Mouse (Mus musculus) heart, adult 8-10 months (tissue): ENCODE data around the gene Il22ra2. TPM values are rescaled to one million over a fixed set of nuclear protein-coding genes. Genes with fewer than 3 reads are reported as not detected.
A peak's percentile ranks its signal among the peaks of the same experiment; 100 is the strongest.

Source experiments
- DNase-seq: peaks from one replicate; pipeline ENCODE4 v3.0.0; 2022; ENCODE audit warnings: low spot score
- total RNA-seq, 4 experiments: library from RNA; stranded (reverse); gene quantifications; 2 replicates each; pipeline ENCODE4 v1.2.4; 2022

The Il22ra2 gene
- total RNA-seq, 4 experiments from 2014 or later = not detected

GRCm38 (mm10) chr10:19600093-19600420, 21.7 kb upstream of the Il22ra2 start:
- DNase-seq = peak; percentile 30

GRCm38 (mm10) chr10:19601502-19601901, 20.3 kb upstream of the Il22ra2 start:
- peak; percentile 38 for DNase-seq

- no peak for DNase-seq
These were observed 18.6 kb upstream of the Il22ra2 start for GRCm38 (mm10) chr10:19603231-19603630.

- DNase-seq = no peak
These were observed 12.7 kb upstream of the Il22ra2 start for GRCm38 (mm10) chr10:19609125-19609524.

- no peak for DNase-seq
These were observed 10.2 kb upstream of the Il22ra2 start for GRCm38 (mm10) chr10:19611616-19612015.

- DNase-seq = peak; percentile 38
These were observed 8.6 kb upstream of the Il22ra2 start for GRCm38 (mm10) chr10:19613111-19613753.

- no peak for DNase-seq
These were observed 2.1 kb upstream of the Il22ra2 start for GRCm38 (mm10) chr10:19619736-19620135.

- no peak for DNase-seq
These were observed 2.8 kb downstream of the Il22ra2 start for GRCm38 (mm10) chr10:19624617-19625016.

GRCm38 (mm10) chr10:19627342-19627741, 5.5 kb downstream of the Il22ra2 start:
- peak; percentile 28 for DNase-seq

GRCm38 (mm10) chr10:19627748-19628147, 6.0 kb downstream of the Il22ra2 start:
- DNase-seq = peak; percentile 59

GRCm38 (mm10) chr10:19631616-19632195, 9.9 kb downstream of the Il22ra2 start:
- no peak for DNase-seq

GRCm38 (mm10) chr10:19638851-19639250, 17.1 kb downstream of the Il22ra2 start:
- no peak for DNase-seq

GRCm38 (mm10) chr10:19639630-19640029, 17.8 kb downstream of the Il22ra2 start:
- DNase-seq = no peak

GRCm38 (mm10) chr10:19645119-19645518, 23.3 kb downstream of the Il22ra2 start:
- no peak for DNase-seq

- DNase-seq = no peak
These were observed 35.6 kb downstream of the Il22ra2 start for GRCm38 (mm10) chr10:19657426-19657825.

GRCm38 (mm10) chr10:19659953-19660352, 38.2 kb downstream of the Il22ra2 start:
- DNase-seq = no peak

GRCm38 (mm10) chr10:19668973-19669372, 47.2 kb downstream of the Il22ra2 start:
- no peak for DNase-seq

- no peak for DNase-seq
These were observed 50.2 kb downstream of the Il22ra2 start for GRCm38 (mm10) chr10:19672015-19672414.

GRCm38 (mm10) chr10:19673146-19673545, 51.3 kb downstream of the Il22ra2 start:
- peak; percentile 22 for DNase-seq
